Mouse (Mus musculus) testis, adult 2 months (tissue): ENCODE measurements around the gene 4930467E23Rik.
"Not testable (repeated sequence)": the region's sequence is repeated elsewhere in the genome, so short reads cannot be mapped to it uniquely, and the experiment has no call there.

ENCODE experiments used
- CTCF ChIP-seq: fragments of 200-500 bp; IDR thresholded peaks from 2 replicates; pipeline ENCODE4 v1.5.1; 2012; ENCODE audit warnings: low read depth, mild to moderate bottlenecking, inconsistent platforms, low read length, moderate library complexity; ENCODE audit not compliant: control insufficient read depth, insufficient read depth, insufficient replicate concordance
- POLR2A ChIP-seq: fragments of 200-500 bp; IDR thresholded peaks from 2 replicates; pipeline ENCODE4 v1.6.1; 2012; ENCODE audit warnings: low read depth, mild to moderate bottlenecking, inconsistent platforms, low read length, moderate library complexity; ENCODE audit not compliant: control insufficient read depth

- TF ChIP-seq CTCF, POLR2A: not testable (repeated sequence)
These were observed 22.4 kb downstream of the 4930467E23Rik start for GRCm38 (mm10) chr8:19751773-19752172.
